In genomic region chr10:94520306-94521106, GRCm38 (mm10) we compare ENCODE assay signal across 8 mouse cellular contexts.
DNase-seq lines count a peak whose midpoint lies in the region; ATAC-seq lines count a peak whose summit lies in the region.

No protein-coding gene starts in this region.

- H3K9me3 ChIP-seq in neural tube, embryonic 14.5 days (ENCODE audit: control insufficient read depth, low read length) = no peaks in the 10 kb centered on the region
- H3K9me3 ChIP-seq in intestine, embryonic 16.5 days (ENCODE audit: control insufficient read depth, low read length) = no peaks in the 10 kb centered on the region

- 0 out of 2 replicates have a peak overlapping the region, but pooled peaks have one; percentile 6 for H3K4me2 ChIP-seq in neural tube, embryonic 14.5 days (ENCODE audit: low read depth, low read length)
- H3K4me2 ChIP-seq in intestine, embryonic 16.5 days (ENCODE audit: low read depth, low read length) = no peak overlapping the region

- no peak overlapping the region for H3K9ac ChIP-seq in neural tube, embryonic 14.5 days (replicated peaks; ENCODE audit: low read depth, low read length)
- no peak overlapping the region for H3K9ac ChIP-seq in intestine, embryonic 16.5 days (ENCODE audit: low read depth, low read length)

- no peak overlapping the region for H3K27ac ChIP-seq in neural tube, embryonic 14.5 days (ENCODE audit: low read depth, low read length)
- H3K27ac ChIP-seq in intestine, embryonic 16.5 days (ENCODE audit: low read length) = no peak overlapping the region

- peaks cover 16% of the 10 kb centered on the region; the same call in 1 of the 2 replicates for H3K4me1 ChIP-seq in neural tube, embryonic 14.5 days (ENCODE audit: control insufficient read depth, insufficient read depth, low read length)
- peaks cover 30% of the 10 kb centered on the region for H3K4me1 ChIP-seq in intestine, embryonic 16.5 days (ENCODE audit: control insufficient read depth, insufficient read depth, low read length)

- 54% methylated on average over 17 of the region's 17 CpGs for WGBS in neural tube, embryonic 14.5 days
- 51% methylated on average over 17 of the region's 17 CpGs for WGBS in intestine, embryonic 16.5 days

- H3K36me3 ChIP-seq in neural tube, embryonic 14.5 days (ENCODE audit: control insufficient read depth, insufficient read depth, low read length) = no peaks in the 10 kb centered on the region
- H3K36me3 ChIP-seq in intestine, embryonic 16.5 days (ENCODE audit: control insufficient read depth, insufficient read depth, low read length) = no peaks in the 10 kb centered on the region

- peak; percentile 12 for DNase-seq in gastrocnemius, postnatal 10 days
- no peak for DNase-seq in gastrocnemius, postnatal 14 days
- no peak for DNase-seq in neural tube, embryonic 10.5 days (ENCODE audit: extremely low spot score, low spot score)
- DNase-seq in right cerebral cortex, postnatal 25 days = peak; percentile 30
- DNase-seq in urinary bladder, postnatal 14 days (ENCODE audit: low spot score) = no peak

- H3K4me3 ChIP-seq in neural tube, embryonic 14.5 days (ENCODE audit: low read depth, low read length) = no peak overlapping the region
- no peak overlapping the region for H3K4me3 ChIP-seq in intestine, embryonic 16.5 days (ENCODE audit: low read length)

- intact Hi-C loops in gastrocnemius, postnatal 14 days (cut with DNase I; ENCODE audit: low total_unique reads) = no loop called here

- H3K27me3 ChIP-seq in neural tube, embryonic 14.5 days (ENCODE audit: control insufficient read depth, insufficient read depth, low read length) = no peaks in the 10 kb centered on the region
- no peaks in the 10 kb centered on the region for H3K27me3 ChIP-seq in intestine, embryonic 16.5 days (replicated peaks; ENCODE audit: control insufficient read depth, insufficient read depth, low read length)

- no peak for ATAC-seq in neural tube, embryonic 14.5 days (ENCODE audit: low read depth)
- peak; percentile 13; the same call in 1 of the 2 replicates for ATAC-seq in intestine, embryonic 16.5 days
- no peak for ATAC-seq in activated CD4-positive, CD25-positive, alpha-beta regulatory T cell, adult 4 months

Comparison
In these comparisons a context has a peak if more than half of its experiments do, and no peak if none do; other contexts are left out.
1. DNase-seq: peak in gastrocnemius, postnatal 10 days (single experiment) and right cerebral cortex, postnatal 25 days (single experiment); none in gastrocnemius, postnatal 14 days (single experiment), neural tube, embryonic 10.5 days (single experiment) and urinary bladder, postnatal 14 days (single experiment).